ENCODE assay signal across 14 mouse cellular contexts in genomic region chr15:7781517-7781916, GRCm38 (mm10). TPM values are rescaled to one million over a fixed set of nuclear protein-coding genes. Genes with fewer than 3 reads are reported as not detected.
"Had no signal": no experiment of that assay in that cellular context is flagged by ENCODE, and none has a peak within 500 bp of the region (broad histone marks: within the 10 kb centered on the region; RNA-seq: fewer than 3 reads in every experiment).

No protein-coding gene starts in this region.

- H3K9me3 ChIP-seq: limb, embryonic 15.5 days; liver, embryonic 12.5 days; lung, embryonic 15.5 days; megakaryocyte, embryonic 14.5 days; midbrain, embryonic 15.5 days; neural tube, embryonic 13.5 days; stomach, embryonic 15.5 days had no signal

- H3K4me3 ChIP-seq: limb, embryonic 15.5 days; liver, embryonic 12.5 days; lung, embryonic 15.5 days; megakaryocyte, embryonic 14.5 days; midbrain, embryonic 15.5 days; neural tube, embryonic 13.5 days; stomach, embryonic 15.5 days had no signal

- H3K9ac ChIP-seq: limb, embryonic 15.5 days; liver, embryonic 12.5 days; lung, embryonic 15.5 days; midbrain, embryonic 15.5 days; neural tube, embryonic 13.5 days; stomach, embryonic 15.5 days had no signal

- H3K27ac ChIP-seq: limb, embryonic 15.5 days; liver, embryonic 12.5 days; lung, embryonic 15.5 days; macrophage; midbrain, embryonic 15.5 days; neural tube, embryonic 13.5 days; stomach, embryonic 15.5 days had no signal

- DNase-seq: kidney, postnatal 25 days; lung, postnatal 14 days; retina, postnatal 1 day; thymus, postnatal 4 days had no signal

- H3K4me2 ChIP-seq: limb, embryonic 15.5 days; liver, embryonic 12.5 days; lung, embryonic 15.5 days; midbrain, embryonic 11.5 days; midbrain, embryonic 15.5 days; neural tube, embryonic 13.5 days; stomach, embryonic 15.5 days had no signal

- ATAC-seq: liver, embryonic 12.5 days; midbrain, embryonic 15.5 days had no signal

- H3K27me3 ChIP-seq: limb, embryonic 15.5 days; liver, embryonic 12.5 days; lung, embryonic 15.5 days; megakaryocyte, embryonic 14.5 days; midbrain, embryonic 15.5 days; neural tube, embryonic 13.5 days; stomach, embryonic 15.5 days had no signal

- H3K4me1 ChIP-seq: limb, embryonic 15.5 days; liver, embryonic 12.5 days; lung, embryonic 15.5 days; megakaryocyte, embryonic 14.5 days; midbrain, embryonic 15.5 days; neural tube, embryonic 13.5 days; stomach, embryonic 15.5 days had no signal

- H3K36me3 ChIP-seq: limb, embryonic 15.5 days; liver, embryonic 12.5 days; lung, embryonic 15.5 days; midbrain, embryonic 15.5 days; neural tube, embryonic 13.5 days; stomach, embryonic 15.5 days had no signal

RNA-seq across cellular contexts. Expression of gene Gdnf, which starts 29.1 kb away (rescaled TPM):
- polyA plus RNA-seq: liver, embryonic 16.5 days; macrophage had no signal
